Mouse (Mus musculus): ENCODE data around the gene Icam4.
"Not testable (repeated sequence)": the region's sequence is repeated elsewhere in the genome, so short reads cannot be mapped to it uniquely, and the experiment has no call there.

Icam4 gene

GRCm38 (mm10) chr9:21002627-21003551, 26.3 kb upstream of the Icam4 start, which contains the start of gene Mrpl4:
Gene Mrpl4 (plus strand): TSS chr9:21002738.
- Histone ChIP-seq H3K27me3 (ENCODE audit: control insufficient read depth, insufficient read depth, low read length, poor library complexity, severe bottlenecking) (no peaks in the 10 kb centered on the region), H3K36me3 (ENCODE audit: control insufficient read depth, insufficient read depth, low read length, poor library complexity, severe bottlenecking) (peaks cover 9% of the 10 kb centered on the region)
- DNase-seq (ENCODE audit: low read depth, low spot score): peak; percentile 88

GRCm38 (mm10) chr9:21007313-21007952, 21.7 kb upstream of the Icam4 start:
- no peaks in the 10 kb centered on the region for H3K27me3 ChIP-seq (ENCODE audit: control insufficient read depth, insufficient read depth, low read length, poor library complexity, severe bottlenecking)
- peaks cover 13% of the 10 kb centered on the region for H3K36me3 ChIP-seq (ENCODE audit: control insufficient read depth, insufficient read depth, low read length, poor library complexity, severe bottlenecking)
- no peak for DNase-seq (ENCODE audit: low read depth, low spot score)

GRCm38 (mm10) chr9:21008007-21008406, 21.2 kb upstream of the Icam4 start:
- no peak for DNase-seq (ENCODE audit: low read depth, low spot score)
- no peaks in the 10 kb centered on the region for H3K27me3 ChIP-seq (ENCODE audit: control insufficient read depth, insufficient read depth, low read length, poor library complexity, severe bottlenecking)

GRCm38 (mm10) chr9:21010362-21010761, 18.8 kb upstream of the Icam4 start:
- no peak for DNase-seq (ENCODE audit: low read depth, low spot score)
- H3K27me3 ChIP-seq (ENCODE audit: control insufficient read depth, insufficient read depth, low read length, poor library complexity, severe bottlenecking): no peaks in the 10 kb centered on the region
- H3K36me3 ChIP-seq (ENCODE audit: control insufficient read depth, insufficient read depth, low read length, poor library complexity, severe bottlenecking): peaks cover 13% of the 10 kb centered on the region

More at GRCm38 (mm10) chr9:21008007-21008406, 21.2 kb upstream of the Icam4 start:
- H3K36me3 ChIP-seq (ENCODE audit: control insufficient read depth, insufficient read depth, low read length, poor library complexity, severe bottlenecking): peaks cover 13% of the 10 kb centered on the region

- not testable (repeated sequence) for DNase-seq (ENCODE audit: low read depth, low spot score); H3K27me3 ChIP-seq (ENCODE audit: control insufficient read depth, insufficient read depth, low read length, poor library complexity, severe bottlenecking)
- H3K36me3 ChIP-seq (ENCODE audit: control insufficient read depth, insufficient read depth, low read length, poor library complexity, severe bottlenecking): peaks cover 13% of the 10 kb centered on the region
These were observed 18.1 kb upstream of the Icam4 start for GRCm38 (mm10) chr9:21010939-21011541.

- H3K27me3 ChIP-seq (ENCODE audit: control insufficient read depth, insufficient read depth, low read length, poor library complexity, severe bottlenecking): no peaks in the 10 kb centered on the region
- no peak for DNase-seq (ENCODE audit: low read depth, low spot score)
- H3K36me3 ChIP-seq (ENCODE audit: control insufficient read depth, insufficient read depth, low read length, poor library complexity, severe bottlenecking): peaks cover 8% of the 10 kb centered on the region
These were observed 17.3 kb upstream of the Icam4 start for GRCm38 (mm10) chr9:21011846-21012312.

GRCm38 (mm10) chr9:21012368-21012767, 16.8 kb upstream of the Icam4 start:
- Histone ChIP-seq H3K36me3 (ENCODE audit: control insufficient read depth, insufficient read depth, low read length, poor library complexity, severe bottlenecking) (peaks cover 5% of the 10 kb centered on the region; the same call in 1 of the 2 replicates), H3K27me3 (ENCODE audit: control insufficient read depth, insufficient read depth, low read length, poor library complexity, severe bottlenecking) (no peaks in the 10 kb centered on the region)
- no peak for DNase-seq (ENCODE audit: low read depth, low spot score)

GRCm38 (mm10) chr9:21014691-21015570, 14.2 kb upstream of the Icam4 start:
- Histone ChIP-seq H3K27me3 (ENCODE audit: control insufficient read depth, insufficient read depth, low read length, poor library complexity, severe bottlenecking) (no peaks in the 10 kb centered on the region), H3K36me3 (ENCODE audit: control insufficient read depth, insufficient read depth, low read length, poor library complexity, severe bottlenecking) (0 out of 2 replicates have a peak, but pooled peaks cover 3% of the 10 kb centered on the region)
- peak; percentile 90 for DNase-seq (ENCODE audit: low read depth, low spot score)

GRCm38 (mm10) chr9:21015571-21016130, 13.5 kb upstream of the Icam4 start, which contains the start of gene Icam1:
Gene Icam1 (plus strand): TSS chr9:21015985.
- 0 out of 2 replicates have a peak, but pooled peaks cover 3% of the 10 kb centered on the region for H3K36me3 ChIP-seq (ENCODE audit: control insufficient read depth, insufficient read depth, low read length, poor library complexity, severe bottlenecking)
- no peaks in the 10 kb centered on the region for H3K27me3 ChIP-seq (ENCODE audit: control insufficient read depth, insufficient read depth, low read length, poor library complexity, severe bottlenecking)
- DNase-seq (ENCODE audit: low read depth, low spot score): peak; percentile 81

GRCm38 (mm10) chr9:21016331-21017176, 12.6 kb upstream of the Icam4 start:
- no peaks in the 10 kb centered on the region for H3K27me3 ChIP-seq (ENCODE audit: control insufficient read depth, insufficient read depth, low read length, poor library complexity, severe bottlenecking)
- DNase-seq (ENCODE audit: low read depth, low spot score): peak; percentile 60

GRCm38 (mm10) chr9:21017177-21017575, 12.0 kb upstream of the Icam4 start:
- Histone ChIP-seq H3K27me3 (ENCODE audit: control insufficient read depth, insufficient read depth, low read length, poor library complexity, severe bottlenecking) (no peaks in the 10 kb centered on the region), H3K36me3 (ENCODE audit: control insufficient read depth, insufficient read depth, low read length, poor library complexity, severe bottlenecking) (peaks cover 6% of the 10 kb centered on the region; the same call in 1 of the 2 replicates)
- DNase-seq (ENCODE audit: low read depth, low spot score): no peak

More at GRCm38 (mm10) chr9:21016331-21017176, 12.6 kb upstream of the Icam4 start:
- H3K36me3 ChIP-seq (ENCODE audit: control insufficient read depth, insufficient read depth, low read length, poor library complexity, severe bottlenecking): peaks cover 3% of the 10 kb centered on the region; the same call in 1 of the 2 replicates

- Histone ChIP-seq H3K27me3 (ENCODE audit: control insufficient read depth, insufficient read depth, low read length, poor library complexity, severe bottlenecking) (no peaks in the 10 kb centered on the region), H3K36me3 (ENCODE audit: control insufficient read depth, insufficient read depth, low read length, poor library complexity, severe bottlenecking) (peaks cover 6% of the 10 kb centered on the region; the same call in 1 of the 2 replicates)
- no peak for DNase-seq (ENCODE audit: low read depth, low spot score)
These were observed 10.6 kb upstream of the Icam4 start for GRCm38 (mm10) chr9:21018600-21018999.

- DNase-seq (ENCODE audit: low read depth, low spot score): no peak
- peaks cover 13% of the 10 kb centered on the region for H3K36me3 ChIP-seq (ENCODE audit: control insufficient read depth, insufficient read depth, low read length, poor library complexity, severe bottlenecking)
- no peaks in the 10 kb centered on the region for H3K27me3 ChIP-seq (ENCODE audit: control insufficient read depth, insufficient read depth, low read length, poor library complexity, severe bottlenecking)
These were observed 7.8 kb upstream of the Icam4 start for GRCm38 (mm10) chr9:21021363-21021762.

Data from splenic B cell, adult 2 months (primary cell).